In the genomic region with DNA sequence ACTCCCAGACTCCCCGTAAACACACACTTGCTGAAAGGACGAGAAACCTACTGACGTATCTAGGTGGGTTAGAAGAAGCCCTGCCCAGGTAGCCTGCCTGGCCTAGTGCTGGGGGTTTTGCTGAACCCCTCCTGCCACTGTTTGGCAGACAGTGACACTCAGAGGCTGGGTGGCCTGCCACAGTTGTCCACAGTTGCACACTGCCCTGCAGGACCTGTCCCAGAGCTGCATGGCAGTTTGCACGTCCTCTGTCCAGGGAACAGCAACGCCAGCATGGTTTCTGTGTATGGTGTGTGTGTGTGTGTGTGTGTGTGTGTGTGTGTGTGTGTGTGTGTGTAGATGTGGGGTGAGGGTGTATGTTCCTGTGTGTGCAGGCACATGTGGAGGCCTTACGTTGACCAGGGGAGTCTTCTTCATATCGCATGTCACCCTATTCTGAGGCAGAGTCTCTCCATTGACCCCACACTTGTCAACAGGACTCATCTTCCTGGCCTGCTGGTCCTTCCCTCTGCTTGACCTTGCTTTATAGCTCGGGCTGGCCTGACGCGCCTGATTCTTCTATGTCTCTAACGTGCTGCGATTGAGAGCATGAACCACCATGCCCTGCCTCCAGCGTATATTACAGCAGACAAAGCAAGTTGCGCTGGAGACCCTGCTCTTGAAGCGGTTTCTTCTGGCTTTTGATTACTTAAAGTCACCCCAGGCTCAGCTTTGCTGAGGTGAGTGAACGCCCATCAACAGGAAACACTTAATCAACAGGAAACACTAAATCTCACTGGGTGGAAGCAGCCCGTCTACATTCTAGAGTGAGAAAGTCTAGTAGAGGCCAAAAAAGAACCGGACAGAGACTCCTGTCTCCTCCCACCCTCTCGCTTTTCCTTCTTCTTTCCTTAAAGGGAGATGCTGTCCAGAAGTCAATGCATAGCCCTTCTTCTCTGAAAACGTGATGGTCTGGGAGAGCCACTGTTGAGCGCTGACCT, we compare ENCODE assay signal across 13 mouse cellular contexts. TPM values are rescaled to one million over a fixed set of nuclear protein-coding genes. Genes with fewer than 3 reads are reported as not detected.
DNase-seq lines count a peak whose midpoint lies in the region; ATAC-seq and TF ChIP-seq lines count a peak whose summit lies in the region.
"Had no signal": no experiment of that assay in that cellular context is flagged by ENCODE, and none has a peak within 500 bp of the region (broad histone marks: within the 10 kb centered on the region; RNA-seq: fewer than 3 reads in every experiment).

No protein-coding gene starts in this region.

- ATAC-seq in lung, embryonic 16.5 days (ENCODE audit: low read depth) = no peak
- ATAC-seq in intestine, embryonic 15.5 days = no peak
- ATAC-seq in kidney, postnatal 0 days (replicated peaks; ENCODE audit: low FRiP score, low read depth) = no peak
- no peak for ATAC-seq in stomach, embryonic 16.5 days (ENCODE audit: insufficient read depth, low FRiP score)
- ATAC-seq in forebrain, embryonic 14.5 days = no peak
- ATAC-seq: forebrain, embryonic 13.5 days had no signal

- no peak overlapping the region for H3K4me3 ChIP-seq in lung, embryonic 16.5 days (ENCODE audit: low read length)
- H3K4me3 ChIP-seq in intestine, embryonic 15.5 days (replicated peaks) = no peak overlapping the region
- H3K4me3 ChIP-seq in kidney, postnatal 0 days (replicated peaks; ENCODE audit: low read depth, low read length) = no peak overlapping the region
- H3K4me3 ChIP-seq in stomach, embryonic 16.5 days (replicated peaks; ENCODE audit: low read length) = no peak overlapping the region
- no peak overlapping the region for H3K4me3 ChIP-seq in forebrain, embryonic 14.5 days (ENCODE audit: low read depth, low read length)
- H3K4me3 ChIP-seq: embryonic facial prominence, embryonic 12.5 days; forebrain, embryonic 13.5 days; hindbrain, embryonic 15.5 days had no signal

- H3K27me3 ChIP-seq in lung, embryonic 16.5 days (ENCODE audit: control insufficient read depth, insufficient read depth, low read depth, low read length) = no peaks in the 10 kb centered on the region
- H3K27me3 ChIP-seq in intestine, embryonic 15.5 days (replicated peaks) = no peaks in the 10 kb centered on the region
- H3K27me3 ChIP-seq in kidney, postnatal 0 days (ENCODE audit: insufficient read depth, low read length) = no peaks in the 10 kb centered on the region
- no peaks in the 10 kb centered on the region for H3K27me3 ChIP-seq in stomach, embryonic 16.5 days (ENCODE audit: control insufficient read depth, insufficient read depth, low read length)
- H3K27me3 ChIP-seq in forebrain, embryonic 14.5 days (replicated peaks; ENCODE audit: control insufficient read depth, insufficient read depth, low read length) = no peaks in the 10 kb centered on the region
- H3K27me3 ChIP-seq: embryonic facial prominence, embryonic 12.5 days; forebrain, embryonic 13.5 days; hindbrain, embryonic 15.5 days had no signal

- no peaks in the 10 kb centered on the region for H3K36me3 ChIP-seq in lung, embryonic 16.5 days (ENCODE audit: control insufficient read depth, insufficient read depth, low read length)
- H3K36me3 ChIP-seq in intestine, embryonic 15.5 days = no peaks in the 10 kb centered on the region
- H3K36me3 ChIP-seq in kidney, postnatal 0 days (ENCODE audit: insufficient read depth, low read length) = no peaks in the 10 kb centered on the region
- H3K36me3 ChIP-seq in stomach, embryonic 16.5 days (ENCODE audit: control insufficient read depth, insufficient read depth, low read length) = no peaks in the 10 kb centered on the region
- no peaks in the 10 kb centered on the region for H3K36me3 ChIP-seq in forebrain, embryonic 14.5 days (ENCODE audit: control insufficient read depth, insufficient read depth, low read length)
- H3K36me3 ChIP-seq: embryonic facial prominence, embryonic 12.5 days; hindbrain, embryonic 15.5 days had no signal

- peaks cover 16% of the 10 kb centered on the region for H3K4me1 ChIP-seq in lung, embryonic 16.5 days (replicated peaks; ENCODE audit: control insufficient read depth, insufficient read depth, low read length)
- peaks cover 28% of the 10 kb centered on the region for H3K4me1 ChIP-seq in intestine, embryonic 15.5 days (replicated peaks)
- H3K4me1 ChIP-seq in kidney, postnatal 0 days (replicated peaks; ENCODE audit: insufficient read depth, low read length) = peaks cover 47% of the 10 kb centered on the region
- peaks cover 15% of the 10 kb centered on the region for H3K4me1 ChIP-seq in stomach, embryonic 16.5 days (ENCODE audit: control insufficient read depth, insufficient read depth, low read length)
- H3K4me1 ChIP-seq in forebrain, embryonic 14.5 days (ENCODE audit: control insufficient read depth, insufficient read depth, low read length) = peaks cover 14% of the 10 kb centered on the region

- no peak overlapping the region for H3K4me2 ChIP-seq in lung, embryonic 16.5 days (ENCODE audit: low read depth, low read length)
- H3K4me2 ChIP-seq in intestine, embryonic 15.5 days (replicated peaks) = no peak overlapping the region
- H3K4me2 ChIP-seq in kidney, postnatal 0 days (ENCODE audit: low read length) = peak overlapping the region; percentile 2; the same call in 1 of the 2 replicates
- no peak overlapping the region for H3K4me2 ChIP-seq in stomach, embryonic 16.5 days (ENCODE audit: low read depth, low read length)
- H3K4me2 ChIP-seq in forebrain, embryonic 14.5 days (ENCODE audit: low read length) = no peak overlapping the region
- H3K4me2 ChIP-seq: embryonic facial prominence, embryonic 12.5 days; forebrain, embryonic 13.5 days; hindbrain, embryonic 15.5 days had no signal

- no peak overlapping the region for H3K9ac ChIP-seq in lung, embryonic 16.5 days (ENCODE audit: low read length)
- no peak overlapping the region for H3K9ac ChIP-seq in intestine, embryonic 15.5 days
- 0 out of 2 replicates have a peak overlapping the region, but pooled peaks have one; percentile 14 for H3K9ac ChIP-seq in kidney, postnatal 0 days (ENCODE audit: low read depth, low read length)
- H3K9ac ChIP-seq in stomach, embryonic 16.5 days (ENCODE audit: low read length) = no peak overlapping the region
- no peak overlapping the region for H3K9ac ChIP-seq in forebrain, embryonic 14.5 days (ENCODE audit: low read length)
- H3K9ac ChIP-seq: embryonic facial prominence, embryonic 12.5 days; forebrain, embryonic 13.5 days; hindbrain, embryonic 15.5 days had no signal

- peak overlapping the region; percentile 36; the same call in 1 of the 2 replicates for H3K27ac ChIP-seq in lung, embryonic 16.5 days (ENCODE audit: low read length)
- H3K27ac ChIP-seq in intestine, embryonic 15.5 days = peak overlapping the region; percentile 49; the same call in 1 of the 2 replicates
- peak overlapping the region; percentile 84 for H3K27ac ChIP-seq in kidney, postnatal 0 days
- peak overlapping the region; percentile 37; the same call in 1 of the 2 replicates for H3K27ac ChIP-seq in stomach, embryonic 16.5 days (ENCODE audit: low read length)
- no peak overlapping the region for H3K27ac ChIP-seq in forebrain, embryonic 14.5 days (ENCODE audit: low read depth, low read length)
- H3K27ac ChIP-seq: embryonic facial prominence, embryonic 12.5 days; forebrain, embryonic 13.5 days; hindbrain, embryonic 15.5 days had no signal

- no peak for DNase-seq in lung, postnatal 36 days
- DNase-seq in kidney, postnatal 0 days (ENCODE audit: low spot score) = peak; percentile 89
- DNase-seq in forebrain, embryonic 14.5 days (ENCODE audit: low spot score) = no peak
- DNase-seq in layer of hippocampus, adult 8-10 months (ENCODE audit: low spot score in 2 of 2) = no peak
- DNase-seq: cerebellum, adult 2 months; heart, adult 18-20 months; thymus, postnatal 36 days had no signal

- TF ChIP-seq CTCF in kidney, postnatal 0 days (IDR thresholded peaks at IDR 0.05; ENCODE audit: low read depth) = no peak

- H3K9me3 ChIP-seq in lung, embryonic 16.5 days (ENCODE audit: control insufficient read depth, low read length) = no peaks in the 10 kb centered on the region
- no peaks in the 10 kb centered on the region for H3K9me3 ChIP-seq in intestine, embryonic 15.5 days
- H3K9me3 ChIP-seq in kidney, postnatal 0 days (replicated peaks; ENCODE audit: low read length) = no peaks in the 10 kb centered on the region
- no peaks in the 10 kb centered on the region for H3K9me3 ChIP-seq in stomach, embryonic 16.5 days (replicated peaks; ENCODE audit: control insufficient read depth, low read length)
- H3K9me3 ChIP-seq in forebrain, embryonic 14.5 days (replicated peaks; ENCODE audit: control insufficient read depth, low read length) = no peaks in the 10 kb centered on the region
- H3K9me3 ChIP-seq: embryonic facial prominence, embryonic 12.5 days; forebrain, embryonic 13.5 days; hindbrain, embryonic 15.5 days had no signal

- WGBS in lung, embryonic 16.5 days = 55% methylated on average over 21 of the region's 21 CpGs
- 63% methylated on average over 21 of the region's 21 CpGs for WGBS in intestine, embryonic 15.5 days
- WGBS in kidney, postnatal 0 days = 44% methylated on average over 21 of the region's 21 CpGs
- 60% methylated on average over 21 of the region's 21 CpGs for WGBS in stomach, embryonic 16.5 days
- WGBS in forebrain, embryonic 14.5 days = 88% methylated on average over 21 of the region's 21 CpGs

RNA-seq across cellular contexts. Expression of gene Vapb, which starts 57.5 kb away (rescaled TPM):
- 15.5 and 19.2 TPM in 2 replicates for polyA plus RNA-seq in lung, embryonic 16.5 days (2015; fragmentation: Nextera tagmentation; extraction: Ambion mirVana)
- 13.3 and 14.5 TPM in 2 replicates for polyA plus RNA-seq in intestine, embryonic 15.5 days (2015; fragmentation: Nextera tagmentation; extraction: Ambion mirVana)
- 12.2 and 16.3 TPM in 2 replicates for polyA plus RNA-seq in kidney, postnatal 0 days (2015; fragmentation: Nextera tagmentation; extraction: Ambion mirVana)
- 19.7 and 20.7 TPM in 2 replicates for polyA plus RNA-seq in stomach, embryonic 16.5 days (2015; fragmentation: Nextera tagmentation; extraction: Ambion mirVana)
- polyA plus RNA-seq in forebrain, embryonic 14.5 days (2014; fragmentation: Nextera tagmentation; extraction: Ambion mirVana) = 13.9 and 18.5 TPM in 2 replicates
- 100 to 1,000 TPM; 111 to 134 (median 121) TPM for total RNA-seq in layer of hippocampus, adult 8-10 months (2022)
